Mouse (Mus musculus) E14TG2a.4 (cell line): ENCODE measurements around the gene Cnnm1.

Experiments used
- CTCF ChIP-seq: conservative IDR thresholded peaks from 2 replicates; pipeline ENCODE4 v1.5.1; 2014; ENCODE audit warnings: low read length
- NANOG ChIP-seq: IDR thresholded peaks from 2 replicates; pipeline ENCODE4 v1.6.1; 2014; ENCODE audit warnings: borderline replicate concordance, low read length, mixed read lengths
- POU5F1 ChIP-seq: IDR thresholded peaks from 2 replicates; pipeline ENCODE4 v1.6.1; 2014; ENCODE audit warnings: low read length, borderline replicate concordance

- TF ChIP-seq CTCF (no peak), POU5F1 (no peak), NANOG (no peak)
These were observed 54.7 kb downstream of the Cnnm1 start for GRCm38 (mm10) chr19:43494914-43495313.
